Mouse (Mus musculus): ENCODE measurements around the gene Fam155a. TPM values are rescaled to one million over a fixed set of nuclear protein-coding genes. Genes with fewer than 3 reads are reported as not detected.
A peak's percentile ranks its signal among the peaks of the same experiment; 100 is the strongest.

The Fam155a gene
- polyA plus RNA-seq, 1 experiment from 2014 or later: 31.5 TPM

DNA sequence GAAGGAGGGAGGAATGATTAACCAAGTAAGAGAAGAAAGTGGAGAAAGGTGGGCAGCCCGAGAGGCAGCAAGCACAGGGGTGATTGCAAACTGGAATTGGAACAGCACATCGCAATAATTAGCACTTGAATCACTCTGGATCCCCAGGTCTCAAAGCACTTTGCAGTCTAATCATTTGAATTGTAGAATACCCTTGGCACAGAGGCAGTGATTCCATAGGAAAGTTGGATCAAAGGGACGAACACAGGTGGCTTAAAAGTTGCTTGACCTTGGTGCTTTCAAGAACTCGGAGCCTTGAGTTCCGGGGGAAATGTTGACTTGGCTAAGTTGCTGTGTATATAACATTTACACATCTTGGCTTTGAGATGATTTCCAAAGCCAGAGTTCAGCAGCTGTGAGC, 299.7 kb downstream of the Fam155a start:
- Histone ChIP-seq H3K36me3 (ENCODE audit: control insufficient read depth, insufficient read depth, low read length) (no peaks in the 10 kb centered on the region), H3K9ac (ENCODE audit: low read depth, low read length) (no peak overlapping the region), H3K4me2 (ENCODE audit: low read length) (no peak overlapping the region), H3K27me3 (ENCODE audit: control insufficient read depth, insufficient read depth, low read depth, low read length) (no peaks in the 10 kb centered on the region), H3K4me3 (ENCODE audit: low read depth, low read length) (no peak overlapping the region), H3K27ac (ENCODE audit: low read length) (no peak overlapping the region), H3K9me3 (replicated peaks; ENCODE audit: control insufficient read depth, low read length, poor library complexity, severe bottlenecking) (no peaks in the 10 kb centered on the region), H3K4me1 (ENCODE audit: control insufficient read depth, insufficient read depth, low read length) (peaks cover 8% of the 10 kb centered on the region; the same call in 1 of the 2 replicates)
- 47% methylated on average over 5 of the region's 5 CpGs for WGBS
- ATAC-seq: no peak

- Histone ChIP-seq H3K27me3 (ENCODE audit: control insufficient read depth, insufficient read depth, low read depth, low read length) (no peaks in the 10 kb centered on the region), H3K36me3 (ENCODE audit: control insufficient read depth, insufficient read depth, low read length) (no peaks in the 10 kb centered on the region), H3K4me2 (ENCODE audit: low read length) (no peak overlapping the region), H3K4me1 (ENCODE audit: control insufficient read depth, insufficient read depth, low read length) (peaks cover 8% of the 10 kb centered on the region; the same call in 1 of the 2 replicates), H3K9me3 (replicated peaks; ENCODE audit: control insufficient read depth, low read length, poor library complexity, severe bottlenecking) (no peaks in the 10 kb centered on the region), H3K9ac (ENCODE audit: low read depth, low read length) (no peak overlapping the region), H3K27ac (ENCODE audit: low read length) (no peak overlapping the region), H3K4me3 (ENCODE audit: low read depth, low read length) (no peak overlapping the region)
- ATAC-seq: no peak
- WGBS: 84% methylated on average over 3 of the region's 3 CpGs
Observed at GRCm38 (mm10) chr8:9470114-9470513, 300.8 kb downstream of the Fam155a start.

- no peaks in the 10 kb centered on the region for H3K9me3 ChIP-seq (replicated peaks; ENCODE audit: control insufficient read depth, low read length, poor library complexity, severe bottlenecking)
- H3K27me3 ChIP-seq (ENCODE audit: control insufficient read depth, insufficient read depth, low read depth, low read length): no peaks in the 10 kb centered on the region
- no peak for ATAC-seq
Observed at GRCm38 (mm10) chr8:9461111-9461510, 309.9 kb downstream of the Fam155a start.

GRCm38 (mm10) chr8:9460707-9461106, 310.3 kb downstream of the Fam155a start:
- ATAC-seq: no peak
- 0 out of 2 replicates have a peak, but pooled peaks cover 2% of the 10 kb centered on the region for H3K4me1 ChIP-seq (ENCODE audit: control insufficient read depth, insufficient read depth, low read length)
- H3K27me3 ChIP-seq (ENCODE audit: control insufficient read depth, insufficient read depth, low read depth, low read length): no peaks in the 10 kb centered on the region
- H3K36me3 ChIP-seq (ENCODE audit: control insufficient read depth, insufficient read depth, low read length): no peaks in the 10 kb centered on the region
- H3K4me3 ChIP-seq (ENCODE audit: low read depth, low read length): no peak overlapping the region
- H3K9ac ChIP-seq (ENCODE audit: low read depth, low read length): no peak overlapping the region
- H3K4me2 ChIP-seq (ENCODE audit: low read length): no peak overlapping the region
- H3K27ac ChIP-seq (ENCODE audit: low read length): no peak overlapping the region
- 79% methylated on average over 2 of the region's 2 CpGs for WGBS
- no peaks in the 10 kb centered on the region for H3K9me3 ChIP-seq (replicated peaks; ENCODE audit: control insufficient read depth, low read length, poor library complexity, severe bottlenecking)

More at GRCm38 (mm10) chr8:9461111-9461510, 309.9 kb downstream of the Fam155a start:
- 73% methylated on average over 4 of the region's 4 CpGs for WGBS
- Histone ChIP-seq H3K4me2 (ENCODE audit: low read length) (no peak overlapping the region), H3K4me3 (ENCODE audit: low read depth, low read length) (no peak overlapping the region), H3K27ac (ENCODE audit: low read length) (no peak overlapping the region), H3K4me1 (ENCODE audit: control insufficient read depth, insufficient read depth, low read length) (0 out of 2 replicates have a peak, but pooled peaks cover 2% of the 10 kb centered on the region), H3K9ac (ENCODE audit: low read depth, low read length) (no peak overlapping the region), H3K36me3 (ENCODE audit: control insufficient read depth, insufficient read depth, low read length) (no peaks in the 10 kb centered on the region)

DNA sequence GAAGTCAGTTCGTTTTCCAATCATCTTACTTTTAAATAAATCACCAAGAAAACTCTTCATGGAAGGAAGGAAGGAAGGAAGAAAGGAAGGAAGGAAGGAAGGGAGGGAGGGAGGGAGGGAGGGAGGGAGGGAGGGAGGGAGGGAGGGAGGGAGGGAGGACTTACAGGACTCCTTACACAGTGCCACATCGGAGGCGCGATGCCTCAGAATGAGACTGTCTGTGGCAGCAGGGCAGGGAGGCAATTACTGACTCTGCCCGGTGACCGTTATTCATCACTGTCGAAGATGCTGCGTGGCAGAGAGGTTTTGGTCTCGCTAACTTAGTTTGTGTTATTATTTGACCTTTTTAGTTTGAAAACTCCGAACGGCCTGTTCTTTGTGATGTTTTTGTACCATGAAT, 312.3 kb downstream of the Fam155a start:
- Histone ChIP-seq H3K27me3 (ENCODE audit: control insufficient read depth, insufficient read depth, low read depth, low read length) (no peaks in the 10 kb centered on the region), H3K27ac (ENCODE audit: low read length) (no peak overlapping the region), H3K4me1 (ENCODE audit: control insufficient read depth, insufficient read depth, low read length) (0 out of 2 replicates have a peak, but pooled peaks cover 2% of the 10 kb centered on the region), H3K4me2 (ENCODE audit: low read length) (no peak overlapping the region), H3K9me3 (replicated peaks; ENCODE audit: control insufficient read depth, low read length, poor library complexity, severe bottlenecking) (no peaks in the 10 kb centered on the region), H3K9ac (ENCODE audit: low read depth, low read length) (no peak overlapping the region), H3K4me3 (ENCODE audit: low read depth, low read length) (no peak overlapping the region), H3K36me3 (ENCODE audit: control insufficient read depth, insufficient read depth, low read length) (no peaks in the 10 kb centered on the region)
- ATAC-seq: no peak
- WGBS: 82% methylated on average over 11 of the region's 11 CpGs

DNA sequence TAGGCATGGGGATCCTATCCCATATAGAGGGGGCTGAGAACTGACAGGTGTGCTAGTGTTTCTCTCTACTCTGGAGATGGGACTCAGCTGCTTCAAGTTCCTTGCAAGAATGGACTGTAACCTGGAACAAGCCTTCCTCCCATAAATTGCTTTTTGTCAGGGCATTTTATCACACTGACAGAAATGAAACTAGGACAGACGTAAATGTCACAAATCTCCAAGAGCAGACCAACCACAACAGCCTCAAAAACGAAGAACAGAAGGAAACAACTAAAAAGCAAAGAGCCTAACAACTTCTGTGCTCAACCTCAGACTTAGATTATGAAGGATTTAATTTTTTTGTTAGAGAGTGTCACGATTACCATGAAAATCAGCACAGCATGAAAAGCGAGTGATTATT, 315.8 kb downstream of the Fam155a start:
- Histone ChIP-seq H3K4me2 (ENCODE audit: low read length) (no peak overlapping the region), H3K4me3 (ENCODE audit: low read depth, low read length) (no peak overlapping the region), H3K36me3 (ENCODE audit: control insufficient read depth, insufficient read depth, low read length) (no peaks in the 10 kb centered on the region), H3K27me3 (ENCODE audit: control insufficient read depth, insufficient read depth, low read depth, low read length) (no peaks in the 10 kb centered on the region), H3K9me3 (replicated peaks; ENCODE audit: control insufficient read depth, low read length, poor library complexity, severe bottlenecking) (no peaks in the 10 kb centered on the region), H3K9ac (ENCODE audit: low read depth, low read length) (no peak overlapping the region), H3K27ac (ENCODE audit: low read length) (no peak overlapping the region), H3K4me1 (ENCODE audit: control insufficient read depth, insufficient read depth, low read length) (0 out of 2 replicates have a peak, but pooled peaks cover 2% of the 10 kb centered on the region)
- 64% methylated on average over 4 of the region's 4 CpGs for WGBS
- ATAC-seq: no peak

DNA sequence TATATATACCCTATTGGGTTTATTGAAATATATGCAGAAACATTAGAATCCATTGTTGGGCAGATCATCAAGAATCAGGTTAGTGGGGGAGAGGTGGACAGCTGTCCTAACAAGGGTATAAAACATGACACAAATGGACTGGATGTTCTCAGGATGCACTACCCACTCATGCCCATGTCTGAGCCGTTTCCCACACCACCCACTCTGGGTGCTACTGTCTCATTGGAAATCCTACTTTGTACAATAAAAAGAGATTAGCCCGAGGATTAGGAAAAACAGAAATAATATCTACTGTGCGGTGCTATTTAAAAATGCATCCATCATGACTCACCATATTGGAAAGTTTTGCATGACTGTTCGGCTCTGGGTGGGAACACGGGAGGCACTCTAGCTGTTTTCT, 317.2 kb downstream of the Fam155a start:
- 91% methylated on average over 5 of the region's 5 CpGs for WGBS
- no peaks in the 10 kb centered on the region for H3K27me3 ChIP-seq (ENCODE audit: control insufficient read depth, insufficient read depth, low read depth, low read length)
- no peaks in the 10 kb centered on the region for H3K36me3 ChIP-seq (ENCODE audit: control insufficient read depth, insufficient read depth, low read length)
- H3K27ac ChIP-seq (ENCODE audit: low read length): no peak overlapping the region
- H3K4me1 ChIP-seq (ENCODE audit: control insufficient read depth, insufficient read depth, low read length): peaks cover 3% of the 10 kb centered on the region; the same call in 1 of the 2 replicates
- H3K4me2 ChIP-seq (ENCODE audit: low read length): no peak overlapping the region
- H3K4me3 ChIP-seq (ENCODE audit: low read depth, low read length): no peak overlapping the region
- H3K9me3 ChIP-seq (replicated peaks; ENCODE audit: control insufficient read depth, low read length, poor library complexity, severe bottlenecking): no peaks in the 10 kb centered on the region
- no peak for ATAC-seq
- no peak overlapping the region for H3K9ac ChIP-seq (ENCODE audit: low read depth, low read length)

GRCm38 (mm10) chr8:9451543-9451942, 319.4 kb downstream of the Fam155a start:
- H3K36me3 ChIP-seq (ENCODE audit: control insufficient read depth, insufficient read depth, low read length): no peaks in the 10 kb centered on the region
- no peak overlapping the region for H3K4me2 ChIP-seq (ENCODE audit: low read length)
- peaks cover 8% of the 10 kb centered on the region for H3K4me1 ChIP-seq (ENCODE audit: control insufficient read depth, insufficient read depth, low read length)
- no peak overlapping the region for H3K9ac ChIP-seq (ENCODE audit: low read depth, low read length)
- no peaks in the 10 kb centered on the region for H3K27me3 ChIP-seq (ENCODE audit: control insufficient read depth, insufficient read depth, low read depth, low read length)
- H3K27ac ChIP-seq (ENCODE audit: low read length): no peak overlapping the region
- WGBS: 61% methylated on average over 4 of the region's 4 CpGs
- H3K9me3 ChIP-seq (replicated peaks; ENCODE audit: control insufficient read depth, low read length, poor library complexity, severe bottlenecking): no peaks in the 10 kb centered on the region
- no peak for ATAC-seq
- no peak overlapping the region for H3K4me3 ChIP-seq (ENCODE audit: low read depth, low read length)

DNA sequence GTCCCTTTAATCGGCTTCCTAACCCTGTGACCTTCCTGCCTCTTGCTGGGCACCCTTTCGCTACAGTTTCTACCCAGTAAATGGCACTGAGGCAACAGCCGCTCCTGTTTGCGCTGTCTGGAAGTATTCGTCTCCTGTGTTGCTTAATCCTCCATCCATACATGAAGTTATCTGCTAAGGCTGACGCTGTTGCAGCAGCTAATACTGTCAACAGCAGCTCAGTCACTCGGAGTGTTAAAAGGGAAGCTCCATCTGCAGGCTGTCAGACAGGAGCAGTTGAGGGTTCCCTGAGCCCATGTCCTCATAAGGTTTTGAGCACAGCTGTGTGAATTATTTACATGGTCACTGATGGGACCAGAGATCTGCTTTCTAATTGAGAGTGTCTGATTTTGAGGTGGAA, 322.3 kb downstream of the Fam155a start:
- ATAC-seq: 0 out of 2 replicates have a peak, but pooled peaks have one; percentile 39
- H3K9ac ChIP-seq (ENCODE audit: low read depth, low read length): no peak overlapping the region

More for the DNA sequence above, 322.3 kb downstream of the Fam155a start:
- Histone ChIP-seq H3K4me1 (ENCODE audit: control insufficient read depth, insufficient read depth, low read length) (peaks cover 7% of the 10 kb centered on the region), H3K9me3 (replicated peaks; ENCODE audit: control insufficient read depth, low read length, poor library complexity, severe bottlenecking) (no peaks in the 10 kb centered on the region), H3K27me3 (ENCODE audit: control insufficient read depth, insufficient read depth, low read depth, low read length) (no peaks in the 10 kb centered on the region), H3K27ac (ENCODE audit: low read length) (0 out of 2 replicates have a peak overlapping the region, but pooled peaks have one; percentile 10), H3K4me2 (ENCODE audit: low read length) (no peak overlapping the region), H3K4me3 (ENCODE audit: low read depth, low read length) (no peak overlapping the region), H3K36me3 (ENCODE audit: control insufficient read depth, insufficient read depth, low read length) (no peaks in the 10 kb centered on the region)
- 40% methylated on average over 7 of the region's 7 CpGs for WGBS

All from midbrain, embryonic 16.5 days (tissue).